Mouse (Mus musculus) hindbrain, embryonic 12.5 days (tissue): ENCODE results near the gene Gemin7. TPM values are rescaled to one million over a fixed set of nuclear protein-coding genes. Genes with fewer than 3 reads are reported as not detected.

ENCODE experiments used
- polyA plus RNA-seq: library from polyadenylated mRNA; unstranded; fragments of >200 nt; fragmentation: Nextera tagmentation; extraction: Ambion mirVana; gene quantifications from 2 replicates; pipeline ENCODE4 v1.2.1, GENCODE M21; 2016

The Gemin7 gene
- polyA plus RNA-seq, 1 experiment from 2014 or later: 145 TPM

Other genes with a start within 250 kb of the Gemin7 start
- gene Ercc1, start 232.8 kb downstream of the Gemin7 start, polyA plus RNA-seq: 95.6 and 96.8 TPM in 2 replicates
- 17.3 and 20.4 TPM in 2 replicates for gene Cd3eap, start 218.1 kb downstream of the Gemin7 start, polyA plus RNA-seq
- gene Ppp1r13l, start 217.8 kb downstream of the Gemin7 start, polyA plus RNA-seq: 4.7 and 5.5 TPM in 2 replicates
- 21.3 and 24.6 TPM in 2 replicates for gene Ercc2, start 195.6 kb downstream of the Gemin7 start, polyA plus RNA-seq
- 3.2 and 4.1 TPM in 2 replicates for gene Klc3, start 173.5 kb downstream of the Gemin7 start, polyA plus RNA-seq
- 0.23 and 0.34 TPM in 2 replicates for gene Ckm, start 172.8 kb downstream of the Gemin7 start, polyA plus RNA-seq
- gene Mark4, start 118.8 kb downstream of the Gemin7 start, polyA plus RNA-seq: 20.0 and 21.6 TPM in 2 replicates
- 1.0 and 1.5 TPM in 2 replicates for gene Exoc3l2, start 114.3 kb downstream of the Gemin7 start, polyA plus RNA-seq
- 4.6 and 4.8 TPM in 2 replicates for gene Bloc1s3, start 69.2 kb downstream of the Gemin7 start, polyA plus RNA-seq
- 41.7 and 48.1 TPM in 2 replicates for gene Trappc6a, start 69.2 kb downstream of the Gemin7 start, polyA plus RNA-seq
- 0.23 TPM in 1 of 2 replicates, not detected in the other for gene Nkpd1, start 59.8 kb downstream of the Gemin7 start, polyA plus RNA-seq
- 41.7 and 43.8 TPM in 2 replicates for gene Ppp1r37, start 14.5 kb downstream of the Gemin7 start, polyA plus RNA-seq
- 0.30 TPM in 1 of 2 replicates, not detected in the other for gene Zfp296, start 308 bp downstream of the Gemin7 start, polyA plus RNA-seq
- 70.1 and 73.6 TPM in 2 replicates for gene Clasrp, start 26.9 kb upstream of the Gemin7 start, polyA plus RNA-seq
- gene Relb, start 51.8 kb upstream of the Gemin7 start, polyA plus RNA-seq: 5.9 and 6.5 TPM in 2 replicates
- 112 and 115 TPM in 2 replicates for gene Clptm1, start 87.4 kb upstream of the Gemin7 start, polyA plus RNA-seq
- gene Apoc2, start 100.3 kb upstream of the Gemin7 start, polyA plus RNA-seq: 0.46 TPM in 1 of 2 replicates, not detected in the other
- not detected in 2 replicates for gene Gm44805, start 103.8 kb upstream of the Gemin7 start, polyA plus RNA-seq
- gene Apoc4, start 103.9 kb upstream of the Gemin7 start, polyA plus RNA-seq: 0.10 TPM in 1 of 2 replicates, not detected in the other
- gene Apoc1, start 115.1 kb upstream of the Gemin7 start, polyA plus RNA-seq: 3.8 and 4.7 TPM in 2 replicates
- 228 and 246 TPM in 2 replicates for gene Apoe, start 121.6 kb upstream of the Gemin7 start, polyA plus RNA-seq
- 136 and 138 TPM in 2 replicates for gene Tomm40, start 137.8 kb upstream of the Gemin7 start, polyA plus RNA-seq
- gene Nectin2, start 172.9 kb upstream of the Gemin7 start, polyA plus RNA-seq: 60.8 and 67.1 TPM in 2 replicates
- gene Bcam, start 193.4 kb upstream of the Gemin7 start, polyA plus RNA-seq: 21.0 and 25.1 TPM in 2 replicates
- 1.0 and 1.3 TPM in 2 replicates for gene Cblc, start 219.2 kb upstream of the Gemin7 start, polyA plus RNA-seq
- 1.1 and 2.1 TPM in 2 replicates for gene Bcl3, start 245.2 kb upstream of the Gemin7 start, polyA plus RNA-seq